Mouse (Mus musculus) CH12.LX (cell line): ENCODE results near the gene Cant1. TPM values are rescaled to one million over a fixed set of nuclear protein-coding genes. Genes with fewer than 3 reads are reported as not detected.

Source experiments
- DNase-seq: peaks from one replicate; pipeline ENCODE4 v3.0.0-alpha.2; 2013; ENCODE audit errors: extremely low read depth
- H3K27ac ChIP-seq: 2 replicates; pipeline ENCODE4 v1.5.1; 2012; ENCODE audit warnings: low read depth, mild to moderate bottlenecking, control low read depth, moderate library complexity; ENCODE audit not compliant: insufficient read depth
- H3K27me3 ChIP-seq: replicated peaks from 2 replicates; pipeline ENCODE3; 2012; ENCODE audit warnings: inconsistent platforms
- H3K36me3 ChIP-seq, 2 experiments: replicated peaks in 1 of 2; 2 replicates each; pipeline versions ENCODE3 to v1.6.1; 2012; ENCODE audit warnings: inconsistent platforms in 1 of 2, low read length in 1 of 2, mild to moderate bottlenecking in 1 of 2, mixed read lengths in 1 of 2, moderate library complexity in 1 of 2; ENCODE audit not compliant: control insufficient read depth in 1 of 2, insufficient read depth in 1 of 2
- H3K4me1 ChIP-seq, 2 experiments: 2 replicates each; pipeline ENCODE4 v1.6.1; 2012; ENCODE audit warnings: inconsistent platforms in 1 of 2, moderate library complexity in 1 of 2; ENCODE audit not compliant: insufficient read depth in 2 of 2, control insufficient read depth in 1 of 2
- H3K4me2 ChIP-seq: 2 replicates; pipeline ENCODE4 v1.6.1; 2012; ENCODE audit warnings: low read depth, mild to moderate bottlenecking, control low read depth; ENCODE audit not compliant: poor library complexity, insufficient read depth, severe bottlenecking
- H3K4me3 ChIP-seq, 3 experiments: fragments of 150-350 bp in 1 of 3; sonication (generic) in 1 of 3; replicated peaks in 1 of 3; 2 replicates each; pipeline versions ENCODE3 to v1.5.1; 2011 to 2012; ENCODE audit warnings: low read depth in 2 of 3, low read length in 2 of 3, mild to moderate bottlenecking in 2 of 3, moderate library complexity in 2 of 3, control low read depth in 1 of 3, improper control_type of control experiment in 1 of 3, inconsistent platforms in 1 of 3, mixed read lengths in 1 of 3; ENCODE audit not compliant: poor library complexity in 1 of 3
- H3K79me2 ChIP-seq: replicated peaks from 2 replicates; pipeline ENCODE4 v1.6.1; 2012; ENCODE audit warnings: mild to moderate bottlenecking, moderate library complexity; ENCODE audit not compliant: control insufficient read depth, poor library complexity, insufficient read depth, severe bottlenecking; ENCODE audit errors: extremely low read depth
- H3K9ac ChIP-seq: 2 replicates; pipeline ENCODE4 v1.6.1; 2012; ENCODE audit warnings: low read depth, mild to moderate bottlenecking, control low read depth, moderate library complexity; ENCODE audit not compliant: insufficient read depth
- H3K9me3 ChIP-seq: replicated peaks from 2 replicates; pipeline ENCODE3; 2012; ENCODE audit warnings: low read length, inconsistent platforms, mixed read lengths
- CTCF ChIP-seq, 2 experiments: IDR thresholded peaks in 1 of 2; conservative IDR thresholded peaks in 1 of 2; 2 replicates each; pipeline ENCODE4 v1.5.1; 2011 to 2012; ENCODE audit warnings: low read depth in 2 of 2, low read length in 2 of 2, improper control_type of control experiment in 1 of 2, inconsistent platforms in 1 of 2, mild to moderate bottlenecking in 1 of 2, moderate library complexity in 1 of 2
- ELF1 ChIP-seq: IDR thresholded peaks from 2 replicates; pipeline ENCODE4 v1.6.1; 2014; ENCODE audit warnings: low read depth, mild to moderate bottlenecking, inconsistent platforms, low read length, improper control_type of control experiment
- ETS1 ChIP-seq: conservative IDR thresholded peaks from 2 replicates; pipeline ENCODE4 v1.6.1; 2012; ENCODE audit warnings: low read depth, mild to moderate bottlenecking, inconsistent platforms, low read length, improper control_type of control experiment, moderate library complexity
- GABPA ChIP-seq: IDR thresholded peaks from 2 replicates; pipeline ENCODE4 v1.6.1; 2012; ENCODE audit warnings: low read depth, low read length, improper control_type of control experiment, inconsistent platforms; ENCODE audit not compliant: insufficient replicate concordance
- HCFC1 ChIP-seq: IDR thresholded peaks from 2 replicates; pipeline ENCODE4 v1.6.1; 2012; ENCODE audit warnings: low read depth, mild to moderate bottlenecking, inconsistent platforms, low read length, improper control_type of control experiment
- KAT2A ChIP-seq: IDR thresholded peaks from 2 replicates; pipeline ENCODE4 v1.6.1; 2012; ENCODE audit warnings: low read length, improper control_type of control experiment, inconsistent platforms; ENCODE audit not compliant: insufficient replicate concordance
- MAFK ChIP-seq: IDR thresholded peaks from 2 replicates; pipeline ENCODE4 v1.6.1; 2011; ENCODE audit warnings: low read length, improper control_type of control experiment; ENCODE audit not compliant: insufficient replicate concordance
- MAX ChIP-seq: IDR thresholded peaks from 2 replicates; pipeline ENCODE4 v1.6.1; 2011; ENCODE audit warnings: low read length, improper control_type of control experiment
- MYC ChIP-seq: IDR thresholded peaks from 2 replicates; pipeline ENCODE4 v1.6.1; 2011; ENCODE audit warnings: low read depth, mild to moderate bottlenecking, improper control_type of control experiment, low read length
- NELFE ChIP-seq: IDR thresholded peaks from 2 replicates; pipeline ENCODE4 v1.6.1; 2011; ENCODE audit warnings: low read depth, low read length, improper control_type of control experiment
- POLR2A ChIP-seq: IDR thresholded peaks from 2 replicates; pipeline ENCODE4 v1.6.1; 2011; ENCODE audit warnings: low read depth, mild to moderate bottlenecking, improper control_type of control experiment, low read length
- RCOR1 ChIP-seq: conservative IDR thresholded peaks from 2 replicates; pipeline ENCODE4 v1.6.1; 2012; ENCODE audit warnings: low read depth, mild to moderate bottlenecking, inconsistent platforms, low read length, improper control_type of control experiment
- SIN3A ChIP-seq: IDR thresholded peaks from 2 replicates; pipeline ENCODE4 v1.6.1; 2012; ENCODE audit warnings: low read length, improper control_type of control experiment, inconsistent platforms
- TCF12 ChIP-seq: IDR thresholded peaks from 2 replicates; pipeline ENCODE4 v1.6.1; 2014; ENCODE audit warnings: low read depth, mild to moderate bottlenecking, inconsistent platforms, low read length, improper control_type of control experiment
- dilution Hi-C: fragments of 300-500 bp; cut with MboI; formaldehyde crosslinking; loops from 2 replicates; pipeline ENCODE4 v1.14.3; 2020; ENCODE audit warnings: low sequenced_read_pairs; ENCODE audit not compliant: extremely low pct_unique_long_range_greater_than_20kb, extremely low pct_ligation_motif_present
- in situ Hi-C: fragments of 300-500 bp; cut with MboI; formaldehyde crosslinking; loops from 3 replicates; pipeline ENCODE4 v1.14.3; 2019; ENCODE audit warnings: low sequenced_read_pairs, low pct_ligation_motif_present, low pct_unique_long_range_greater_than_20kb, mixed read lengths
- polyA plus RNA-seq: library from polyadenylated mRNA; unstranded; fragments of >175 nt; gene quantifications from 2 replicates; pipeline ENCODE4 v1.2.1, GENCODE M21; 2012; ENCODE audit warnings: low read depth; ENCODE audit not compliant: insufficient read length
- total RNA-seq, 2 experiments: library from RNA; depleted of rRNA; stranded (reverse); fragments of 300-350 nt in 1 of 2; fragments of >200 nt in 1 of 2; gene quantifications; 2 replicates each; pipeline ENCODE4 v1.2.3; 2012 to 2014

Gene Cant1
- total and polyA plus RNA-seq, 3 experiments, result 28.8 to 40.2 (median 31.2) TPM

DNA sequence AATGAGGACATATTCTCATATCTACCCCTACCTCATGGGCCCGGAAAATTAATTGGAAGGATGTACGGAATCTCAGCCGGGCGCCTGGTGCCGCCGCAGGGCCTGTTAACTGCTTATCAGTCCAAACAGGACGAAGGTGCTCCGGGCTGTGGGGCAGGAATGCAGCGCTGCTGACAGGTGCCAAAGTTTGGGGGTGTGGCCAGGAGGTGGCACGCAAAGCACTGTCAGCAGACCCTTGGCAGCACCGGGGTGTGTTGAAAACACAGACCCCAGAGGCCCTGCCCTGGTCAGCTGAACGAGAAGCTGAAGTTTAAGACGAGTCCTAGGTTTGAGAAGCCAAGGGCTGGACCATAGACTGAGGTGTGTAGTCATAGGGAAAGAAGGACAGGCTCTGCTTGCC is 23.8 kb upstream of the Cant1 start:
- in situ Hi-C loops (loop anchor here (10.0 to 25.0 kb wide), 2 partner anchors 62 to 295 kb away; no protein-coding TSS in a partner anchor), dilution Hi-C loops (no loop called here)
- Histone ChIP-seq H3K4me3 (no peak overlapping the region), H3K4me1 (peaks cover 0 to 5% of the 10 kb centered on the region in 2 experiments; a peak in 2 of 4 replicates), H3K4me2 (no peak overlapping the region), H3K36me3 (no peaks in the 10 kb centered on the region), H3K9ac (no peak overlapping the region), H3K27me3 (peaks cover 85% of the 10 kb centered on the region), H3K27ac (no peak overlapping the region), H3K9me3 (peaks cover 5% of the 10 kb centered on the region), H3K79me2 (no peaks in the 10 kb centered on the region)
- DNase-seq, result no peak
- no peak for TF ChIP-seq TCF12
- TF ChIP-seq CTCF (conservative IDR thresholded peaks at IDR 0.05 in 1 of 2, IDR thresholded peaks at IDR 0.05 in 1 of 2; ENCODE audit: low read depth in 2 of 2, low read length in 2 of 2), result no peak
- no peak for TF ChIP-seq SIN3A
- TF ChIP-seq RCOR1, result no peak
- TF ChIP-seq MAFK, result no peak
- no peak for TF ChIP-seq MYC
- TF ChIP-seq ETS1, result no peak

DNA sequence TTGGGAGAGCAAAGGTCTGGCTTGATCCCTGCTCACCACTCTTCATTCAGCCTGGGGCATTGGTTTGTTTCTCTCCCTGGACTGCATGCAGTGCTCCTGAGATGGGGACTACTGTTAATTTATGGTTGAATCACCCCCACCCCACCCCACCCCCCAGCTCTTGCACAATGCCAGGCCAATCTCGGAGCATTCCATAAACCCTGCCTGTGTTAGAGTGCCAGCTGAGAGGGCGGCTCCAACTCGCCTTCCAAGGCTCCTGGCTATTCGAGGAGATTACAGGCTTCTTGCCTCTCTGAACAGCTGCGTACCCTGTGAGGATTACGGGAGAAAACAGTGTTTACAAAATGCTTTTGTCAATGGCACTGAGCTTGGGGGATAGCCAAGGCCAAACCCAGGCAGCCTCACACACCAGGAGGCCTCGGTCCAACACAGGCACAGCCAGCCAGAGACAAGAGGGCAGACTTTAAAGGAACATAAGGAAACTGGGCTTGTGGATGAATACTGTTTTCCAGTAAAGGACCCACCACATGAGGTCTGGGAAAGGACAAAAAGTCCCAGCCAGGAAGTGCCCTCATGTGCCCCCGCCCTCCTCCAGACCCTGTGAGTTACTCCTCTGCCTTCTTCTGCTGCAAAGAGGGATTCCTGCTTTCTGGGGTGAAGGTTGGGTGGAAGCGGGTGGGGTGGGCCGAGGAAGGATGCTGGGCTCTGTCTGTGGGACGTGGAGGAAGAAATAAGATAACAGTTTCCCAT is 20.0 kb upstream of the Cant1 start:
- H3K4me2 ChIP-seq, result no peak overlapping the region
- H3K9ac ChIP-seq, result no peak overlapping the region
- no peak overlapping the region for H3K27ac ChIP-seq
- no peak for DNase-seq
- no peak for TF ChIP-seq NELFE
- no peak for TF ChIP-seq GABPA
- no peak for TF ChIP-seq ELF1
- TF ChIP-seq POLR2A, result no peak
- TF ChIP-seq HCFC1, result no peak
- no peak for TF ChIP-seq CTCF (conservative IDR thresholded peaks at IDR 0.05 in 1 of 2, IDR thresholded peaks at IDR 0.05 in 1 of 2; ENCODE audit: low read depth in 2 of 2, low read length in 2 of 2)
- TF ChIP-seq MAX, result no peak
- TF ChIP-seq KAT2A, result no peak
- TF ChIP-seq, all 38 proteins: peak for 0
- dilution Hi-C loops, result no loop called here
- H3K27me3 ChIP-seq, result peaks cover 87% of the 10 kb centered on the region
- H3K4me3 ChIP-seq, result no peak overlapping the region
- no peaks in the 10 kb centered on the region for H3K79me2 ChIP-seq
- H3K36me3 ChIP-seq, result no peaks in the 10 kb centered on the region
- H3K4me1 ChIP-seq, result peaks cover 0 to 5% of the 10 kb centered on the region in 2 experiments; a peak in 2 of 4 replicates
- peaks cover 5% of the 10 kb centered on the region for H3K9me3 ChIP-seq
- in situ Hi-C loops, result loop anchor here (25.0 kb wide), 1 partner anchor 298 kb away; no protein-coding TSS in a partner anchor
